Mouse (Mus musculus): ENCODE data around the gene Cypt14.
"Not testable (repeated sequence)": the region's sequence is repeated elsewhere in the genome, so short reads cannot be mapped to it uniquely, and the experiment has no call there.

The Cypt14 gene

GRCm38 (mm10) chrX:39863504-39863903, at the start of gene Cypt14:
Cypt14 (minus strand) TSS chrX:39863604.
- not testable (repeated sequence) for DNase-seq
